Mouse (Mus musculus) stomach, postnatal 0 days (tissue): ENCODE results near the gene Foxn3. TPM values are rescaled to one million over a fixed set of nuclear protein-coding genes. Genes with fewer than 3 reads are reported as not detected.

Experiments
- ATAC-seq: fragments of 200-750 bp; cut with Nextera tagmentation; 2 replicates; pipeline ENCODE4 v1.8.0; 2017; ENCODE audit not compliant: low FRiP score, low TSS enrichment
- DNase-seq: peaks from one replicate; pipeline ENCODE4 v3.0.0-alpha.2; 2016; ENCODE audit warnings: low spot score
- H3K27ac ChIP-seq: fragments of 300-500 bp; sonication (generic); replicated peaks from 2 replicates; pipeline ENCODE4 v1.5.1; 2014; ENCODE audit warnings: mild to moderate bottlenecking, control low read depth
- H3K27me3 ChIP-seq: fragments of 300-500 bp; sonication (generic); 2 replicates; pipeline ENCODE4 v1.6.1; 2014; ENCODE audit warnings: low read length; ENCODE audit not compliant: control insufficient read depth, insufficient read depth
- H3K36me3 ChIP-seq: fragments of 300-500 bp; sonication (generic); 2 replicates; pipeline ENCODE4 v1.6.1; 2014; ENCODE audit warnings: low read length, mixed read lengths; ENCODE audit not compliant: control insufficient read depth, insufficient read depth
- H3K4me1 ChIP-seq: fragments of 300-500 bp; sonication (generic); replicated peaks from 2 replicates; pipeline ENCODE4 v1.6.1; 2014; ENCODE audit warnings: antibody characterized with exemption; ENCODE audit not compliant: control insufficient read depth, insufficient read depth
- H3K4me2 ChIP-seq: fragments of 300-500 bp; sonication (generic); replicated peaks from 2 replicates; pipeline ENCODE4 v1.6.1; 2014; ENCODE audit warnings: low read depth, mild to moderate bottlenecking, control low read depth, moderate library complexity
- H3K4me3 ChIP-seq: fragments of 300-500 bp; sonication (generic); 2 replicates; pipeline ENCODE4 v1.5.1; 2014; ENCODE audit warnings: low read depth, low read length, control low read depth
- H3K9ac ChIP-seq: fragments of 300-500 bp; sonication (generic); 2 replicates; pipeline ENCODE4 v1.6.1; 2014; ENCODE audit warnings: mild to moderate bottlenecking, low read length, control low read depth, mixed read lengths
- H3K9me3 ChIP-seq: fragments of 300-500 bp; sonication (generic); 2 replicates; pipeline ENCODE4 v1.6.1; 2016; ENCODE audit warnings: low read length; ENCODE audit not compliant: control insufficient read depth
- CTCF ChIP-seq: IDR thresholded peaks from 2 replicates; pipeline ENCODE4 v1.5.1; 2016; ENCODE audit warnings: antibody characterized with exemption, low read depth, mild to moderate bottlenecking, moderate library complexity
- EP300 ChIP-seq: optimal IDR thresholded peaks from 2 replicates; pipeline ENCODE3; 2016; ENCODE audit warnings: antibody characterized with exemption
- WGBS: fragments of 180-500 bp; shearing (Covaris S2); extraction: QIAGEN DNeasy Blood & Tissue Kit; methylation state at CpG from one replicate; pipeline ENCODE4 v1.1.7; 2014; 5-methylcytosine and 5-hydroxymethylcytosine counted together
- polyA plus RNA-seq: library from polyadenylated mRNA; unstranded; fragments of >200 nt; fragmentation: Nextera tagmentation; extraction: Ambion mirVana; gene quantifications from 2 replicates; pipeline ENCODE4 v1.2.1, GENCODE M21; 2015

The Foxn3 gene
- polyA plus RNA-seq, 1 experiment from 2014 or later, result 40.1 TPM

- DNase-seq (no peak), ATAC-seq (peak; percentile 41; the same call in 1 of the 2 replicates)
- Histone ChIP-seq H3K9me3 (no peaks in the 10 kb centered on the region), H3K27me3 (no peaks in the 10 kb centered on the region), H3K4me1 (no peaks in the 10 kb centered on the region), H3K27ac (no peak overlapping the region), H3K4me3 (no peak overlapping the region), H3K4me2 (no peak overlapping the region), H3K9ac (no peak overlapping the region), H3K36me3 (no peaks in the 10 kb centered on the region)
- TF ChIP-seq EP300, result no peak
- no peak for TF ChIP-seq CTCF
- WGBS, result 61% methylated on average over 7 of the region's 7 CpGs
Observed at GRCm38 (mm10) chr12:99412034-99412433, 151.3 kb downstream of the Foxn3 start.

- Histone ChIP-seq H3K4me2 (no peak overlapping the region), H3K4me3 (no peak overlapping the region), H3K4me1 (0 out of 2 replicates have a peak, but pooled peaks cover 2% of the 10 kb centered on the region), H3K9me3 (no peaks in the 10 kb centered on the region), H3K36me3 (no peaks in the 10 kb centered on the region), H3K27ac (no peak overlapping the region), H3K9ac (no peak overlapping the region), H3K27me3 (no peaks in the 10 kb centered on the region)
- TF ChIP-seq CTCF (no peak), EP300 (no peak)
- ATAC-seq, result no peak
- 53% methylated on average over 3 of the region's 3 CpGs for WGBS
- DNase-seq, result no peak
Observed at GRCm38 (mm10) chr12:99408651-99409050, 154.7 kb downstream of the Foxn3 start.

- Histone ChIP-seq H3K36me3 (no peaks in the 10 kb centered on the region), H3K27me3 (no peaks in the 10 kb centered on the region), H3K27ac (no peak overlapping the region), H3K9me3 (no peaks in the 10 kb centered on the region), H3K4me1 (0 out of 2 replicates have a peak, but pooled peaks cover 2% of the 10 kb centered on the region), H3K4me3 (no peak overlapping the region), H3K9ac (no peak overlapping the region), H3K4me2 (no peak overlapping the region)
- DNase-seq (no peak), ATAC-seq (no peak)
- 73% methylated on average over 16 of the region's 16 CpGs for WGBS
- no peak for TF ChIP-seq CTCF
- TF ChIP-seq EP300, result no peak
Observed at GRCm38 (mm10) chr12:99408089-99408488, 155.3 kb downstream of the Foxn3 start.

DNA sequence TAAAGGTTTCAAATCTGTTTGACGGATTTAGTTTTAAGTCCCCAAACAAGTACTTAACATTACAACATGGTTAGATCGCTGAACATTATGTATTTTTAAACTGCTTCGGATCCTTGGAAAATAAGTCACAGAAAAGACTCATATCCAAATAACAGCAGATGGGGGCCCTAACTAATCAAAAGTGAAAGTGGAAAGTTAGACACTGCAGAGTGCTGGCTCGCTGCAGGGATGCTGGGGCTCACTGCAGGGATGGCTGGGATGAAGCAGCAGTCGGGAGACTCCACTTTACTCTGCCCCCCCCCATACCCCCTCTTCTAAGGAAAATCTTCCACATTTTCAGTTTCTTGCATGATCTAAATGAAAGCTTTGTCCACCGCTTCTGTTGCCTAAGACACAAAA is 156.1 kb downstream of the Foxn3 start:
- 0 out of 2 replicates have a peak, but pooled peaks cover 2% of the 10 kb centered on the region for H3K4me1 ChIP-seq
- H3K4me3 ChIP-seq, result peak overlapping the region; percentile 36
- peak overlapping the region; percentile 61 for H3K4me2 ChIP-seq
- TF ChIP-seq EP300, result no peak
- no peak for TF ChIP-seq CTCF
- no peak for ATAC-seq
- DNase-seq, result no peak
- peak overlapping the region; percentile 50 for H3K27ac ChIP-seq
- 25% methylated on average over 6 of the region's 6 CpGs for WGBS
- H3K9me3 ChIP-seq, result no peaks in the 10 kb centered on the region
- no peaks in the 10 kb centered on the region for H3K27me3 ChIP-seq
- H3K9ac ChIP-seq, result no peak overlapping the region; the same call in 1 of the 2 replicates
- no peaks in the 10 kb centered on the region for H3K36me3 ChIP-seq

GRCm38 (mm10) chr12:99406697-99407317 is 156.6 kb downstream of the Foxn3 start:
- Histone ChIP-seq H3K4me1 (0 out of 2 replicates have a peak, but pooled peaks cover 2% of the 10 kb centered on the region), H3K9ac (peak overlapping the region; percentile 9; the same call in 1 of the 2 replicates), H3K4me3 (peak overlapping the region; percentile 36), H3K36me3 (no peaks in the 10 kb centered on the region), H3K27ac (peak overlapping the region; percentile 50), H3K4me2 (peak overlapping the region; percentile 61), H3K9me3 (no peaks in the 10 kb centered on the region), H3K27me3 (no peaks in the 10 kb centered on the region)
- 0 out of 2 replicates have a peak, but pooled peaks have one; percentile 30 for ATAC-seq
- 9% methylated on average over 15 of the region's 15 CpGs for WGBS
- TF ChIP-seq EP300 (no peak), CTCF (no peak)
- no peak for DNase-seq

DNA sequence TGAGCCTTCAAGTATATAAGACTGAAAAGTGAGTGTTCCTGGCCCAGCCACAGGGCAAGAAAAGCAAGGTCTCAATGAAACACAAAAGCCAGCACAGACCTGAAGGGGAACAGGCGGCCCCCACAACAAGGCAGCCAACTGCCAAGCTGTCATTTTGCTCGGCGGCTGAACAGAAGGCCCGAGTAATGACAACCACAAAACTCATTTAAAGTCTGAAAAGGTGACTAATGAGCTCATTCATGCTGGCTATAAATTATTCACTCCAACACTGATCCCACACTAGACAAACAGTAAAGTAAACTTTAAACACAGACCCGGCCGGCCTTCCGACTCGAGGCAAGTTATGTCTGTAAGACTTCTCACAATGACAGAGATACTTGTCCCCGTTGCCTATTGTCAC is 157.1 kb downstream of the Foxn3 start:
- DNase-seq, result no peak
- 0 out of 2 replicates have a peak, but pooled peaks cover 2% of the 10 kb centered on the region for H3K4me1 ChIP-seq
- peak; percentile 52; the same call in 1 of the 2 replicates for ATAC-seq
- no peaks in the 10 kb centered on the region for H3K9me3 ChIP-seq
- TF ChIP-seq CTCF, result no peak
- H3K27ac ChIP-seq, result 0 out of 2 replicates have a peak overlapping the region, but pooled peaks have one; percentile 20
- WGBS, result 10% methylated on average over 9 of the region's 9 CpGs
- no peaks in the 10 kb centered on the region for H3K27me3 ChIP-seq
- no peaks in the 10 kb centered on the region for H3K36me3 ChIP-seq
- no peak overlapping the region for H3K4me3 ChIP-seq
- peak overlapping the region; percentile 61 for H3K4me2 ChIP-seq
- no peak overlapping the region for H3K9ac ChIP-seq
